Mouse (Mus musculus): ENCODE measurements at regions not wholly inside any gene's neighbourhood (a gene's known extent, or its start where the extent isn't known, plus 50 kb on each side); places are given as distances from the start of the nearest gene placed in this dataset.

GRCm38 (mm10) chr4:8949537-8949936 is 710.7 kb upstream of the Car8 start:
- TF ChIP-seq CTCF (IDR thresholded peaks at IDR 0.05; ENCODE audit: control insufficient read depth, insufficient read depth, low read length) (no peak), POLR2A (IDR thresholded peaks at IDR 0.05; ENCODE audit: borderline replicate concordance, control insufficient read depth, low read depth, low read length) (no peak)
